Mouse (Mus musculus): ENCODE results near the gene Cdc42ep1. TPM values are rescaled to one million over a fixed set of nuclear protein-coding genes. Genes with fewer than 3 reads are reported as not detected.

Cdc42ep1 gene
- polyA plus RNA-seq, 1 experiment from 2014 or later: 17.6 TPM

DNA sequence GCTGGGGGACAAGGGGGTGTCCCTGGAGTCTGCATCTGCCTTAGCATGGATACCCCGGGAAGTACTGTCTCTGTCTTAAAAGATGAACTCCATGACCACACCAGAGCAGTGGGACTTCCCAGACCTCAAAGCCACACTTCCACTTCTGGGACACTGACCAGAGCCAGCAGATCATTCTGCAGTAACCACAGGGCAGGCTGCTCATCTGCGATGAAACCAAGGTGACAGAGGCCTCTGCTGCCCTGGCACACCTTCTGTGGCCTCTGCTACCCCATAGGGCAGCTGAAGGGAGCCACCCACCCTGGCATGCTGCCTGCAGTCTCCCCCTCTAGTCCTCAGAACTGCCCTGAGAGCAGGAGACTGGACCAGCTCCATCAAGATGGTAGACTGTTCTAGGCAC is 53.3 kb downstream of the Cdc42ep1 start:
- peaks cover 37% of the 10 kb centered on the region for H3K36me3 ChIP-seq
- H3K9me3 ChIP-seq: no peaks in the 10 kb centered on the region
- 88% methylated on average over 2 of the region's 2 CpGs for whole genome bisulfite sequencing
- H3K4me2 ChIP-seq (replicated peaks): no peak overlapping the region
- H3K27me3 ChIP-seq (replicated peaks): peaks cover 14% of the 10 kb centered on the region
- no peak overlapping the region for H3K4me3 ChIP-seq
- H3K4me1 ChIP-seq: peaks cover 34% of the 10 kb centered on the region
- no peak overlapping the region for H3K9ac ChIP-seq
- ATAC-seq (ENCODE audit: low FRiP score, low read depth): no peak
- no peak overlapping the region for H3K27ac ChIP-seq

DNA sequence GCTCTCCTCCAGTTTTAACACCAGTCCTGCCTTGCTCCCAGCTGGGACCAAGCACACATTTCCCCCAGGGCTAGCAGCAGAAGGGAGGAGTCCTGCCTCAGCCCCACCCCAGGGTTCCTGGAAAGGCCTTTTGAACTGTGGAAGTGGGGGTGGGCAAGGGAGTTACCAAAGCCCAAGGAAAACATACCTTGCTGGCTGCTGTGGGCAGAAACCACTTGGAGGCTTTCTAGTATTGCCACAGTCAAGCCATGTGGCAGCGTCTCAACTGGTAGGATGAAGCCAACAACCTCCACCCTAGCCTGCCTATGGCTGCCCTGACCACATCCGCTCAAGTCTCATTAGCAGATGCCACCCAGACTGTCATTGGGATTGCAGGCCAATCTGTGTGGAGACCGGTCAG is 53.7 kb downstream of the Cdc42ep1 start:
- Histone ChIP-seq H3K27me3 (replicated peaks) (peaks cover 18% of the 10 kb centered on the region), H3K9ac (no peak overlapping the region), H3K4me3 (no peak overlapping the region), H3K36me3 (peaks cover 33% of the 10 kb centered on the region), H3K9me3 (no peaks in the 10 kb centered on the region), H3K4me2 (replicated peaks) (no peak overlapping the region), H3K4me1 (peaks cover 37% of the 10 kb centered on the region), H3K27ac (no peak overlapping the region)
- 76% methylated on average over 3 of the region's 3 CpGs for WGBS
- ATAC-seq (ENCODE audit: low FRiP score, low read depth): no peak

DNA sequence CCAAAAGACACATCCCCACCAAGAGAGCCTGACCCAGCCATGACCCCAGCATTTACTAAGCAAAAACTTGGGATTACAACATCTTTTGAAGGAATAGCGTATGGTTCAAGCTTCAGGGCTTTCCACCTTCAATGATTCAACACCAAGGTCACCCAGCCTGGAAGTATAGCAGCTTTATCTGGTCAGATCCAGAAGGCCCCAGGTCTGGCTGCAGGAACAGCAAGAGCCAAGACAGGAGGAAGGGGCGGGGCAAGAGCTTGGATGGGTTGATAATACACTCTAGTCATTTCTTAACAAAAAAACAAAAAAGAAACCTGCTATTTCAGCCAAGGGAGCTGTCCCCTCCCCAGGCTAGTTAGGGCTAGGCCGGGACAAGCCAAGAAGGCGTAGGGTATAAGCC is 55.1 kb downstream of the Cdc42ep1 start:
- no peak for ATAC-seq (ENCODE audit: low FRiP score, low read depth)
- H3K9me3 ChIP-seq: no peaks in the 10 kb centered on the region
- WGBS: 94% methylated on average over 4 of the region's 4 CpGs

DNA sequence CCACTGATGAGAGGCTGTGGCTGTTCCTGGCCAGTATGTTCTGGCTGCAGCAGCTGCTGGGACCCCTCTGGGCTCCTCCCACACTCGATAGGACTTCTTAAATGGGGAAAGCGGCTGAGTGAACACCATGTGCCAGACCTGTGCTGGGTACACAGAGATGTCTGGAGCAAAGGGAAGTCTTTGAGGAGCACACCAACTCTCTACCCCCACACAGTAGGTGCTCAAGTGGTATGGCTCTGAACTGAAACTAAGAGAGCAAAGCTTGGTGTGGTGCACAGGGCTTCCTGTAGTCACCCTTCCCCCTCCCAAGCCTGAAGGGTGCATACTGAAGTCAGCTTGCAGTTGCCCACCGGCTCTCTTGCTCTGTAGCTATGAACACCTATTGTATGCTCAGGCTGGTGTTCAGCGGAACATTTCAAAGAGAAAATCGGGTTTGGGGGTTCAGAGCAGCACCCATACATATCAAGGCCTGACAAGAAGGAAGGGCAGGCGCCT is 56.1 kb downstream of the Cdc42ep1 start:
- H3K9me3 ChIP-seq: no peaks in the 10 kb centered on the region
- WGBS: 58% methylated on average over 6 of the region's 6 CpGs
- peak overlapping the region; percentile 94; the same call in 1 of the 2 replicates for H3K4me2 ChIP-seq (replicated peaks)
- H3K4me1 ChIP-seq: peaks cover 36% of the 10 kb centered on the region
- H3K27me3 ChIP-seq (replicated peaks): peaks cover 22% of the 10 kb centered on the region
- H3K36me3 ChIP-seq: peaks cover 11% of the 10 kb centered on the region
- ATAC-seq (ENCODE audit: low FRiP score, low read depth): no peak
- no peak overlapping the region for H3K9ac ChIP-seq
- no peak overlapping the region for H3K27ac ChIP-seq
- H3K4me3 ChIP-seq: no peak overlapping the region

More for the DNA sequence above, 55.1 kb downstream of the Cdc42ep1 start:
- Histone ChIP-seq H3K4me2 (replicated peaks) (no peak overlapping the region), H3K36me3 (peaks cover 19% of the 10 kb centered on the region), H3K27ac (no peak overlapping the region), H3K4me1 (peaks cover 37% of the 10 kb centered on the region), H3K4me3 (no peak overlapping the region), H3K27me3 (replicated peaks) (peaks cover 22% of the 10 kb centered on the region), H3K9ac (no peak overlapping the region)

DNA sequence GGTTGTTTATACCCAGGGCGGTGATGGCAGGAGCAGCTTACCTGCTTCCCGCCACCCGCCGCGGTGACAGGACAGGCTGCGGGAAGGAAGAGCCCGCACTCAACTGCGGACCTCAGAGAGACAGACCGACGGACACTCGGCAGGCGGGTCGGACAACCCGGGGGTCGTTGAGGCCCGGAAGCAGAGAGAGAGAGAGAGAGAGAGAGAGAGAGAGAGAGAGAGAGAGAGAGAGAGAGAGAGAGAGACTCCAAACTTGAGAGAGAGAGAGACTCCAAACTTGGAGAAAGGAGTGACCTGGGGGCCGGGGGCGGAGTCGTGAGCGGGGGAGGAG is 57.0 kb downstream of the Cdc42ep1 start, which contains the start of gene Gm49510:
Gm49510 (plus strand) TSS at position 259 of the 331 bp plus-strand sequence.
- WGBS: 2% methylated on average over 20 of the region's 20 CpGs

DNA sequence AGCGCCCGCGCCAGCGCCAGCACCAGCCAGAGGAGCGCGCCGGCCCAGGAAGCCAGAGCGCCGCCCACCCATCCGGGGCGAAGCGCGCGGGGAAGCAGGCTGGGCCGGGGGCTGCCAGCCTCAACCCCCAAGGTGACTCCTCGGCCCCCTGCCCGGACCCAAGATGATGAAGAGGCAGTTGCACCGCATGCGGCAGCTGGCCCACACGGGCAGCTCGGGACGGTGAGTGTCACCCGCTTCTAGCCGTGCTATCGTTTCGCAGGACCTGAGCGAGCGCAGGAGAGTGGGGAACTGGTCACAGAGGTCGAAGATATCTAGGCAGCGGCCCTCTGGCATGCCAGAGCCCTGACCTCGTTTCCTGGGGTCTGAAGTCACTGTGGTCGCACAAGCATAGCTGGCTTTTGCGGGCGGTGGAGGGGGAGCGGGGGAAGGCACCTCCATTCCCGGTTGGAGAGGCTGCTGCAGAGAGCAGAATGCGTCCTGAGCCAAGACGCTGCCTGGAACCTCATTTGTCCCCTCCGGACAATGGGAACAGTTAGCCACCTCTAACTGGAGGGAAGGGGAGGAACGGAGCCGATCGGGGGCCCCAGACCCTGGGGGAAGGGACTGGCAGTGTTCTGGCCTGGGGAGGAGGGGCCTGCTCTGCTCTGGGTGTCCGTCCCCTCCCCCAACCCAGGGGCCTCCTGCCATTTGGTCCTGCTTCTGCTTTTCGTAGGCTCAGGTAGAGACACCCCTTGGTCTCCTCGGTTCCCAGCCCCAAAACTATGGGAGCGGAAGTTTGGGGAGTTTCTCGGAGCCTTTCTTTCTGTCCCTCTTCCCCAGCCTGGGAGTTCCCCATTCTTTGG is 57.5 kb downstream of the Cdc42ep1 start, which contains the start of gene Sh3bp1:
Sh3bp1 (plus strand) TSS at position 29 of the 845 bp plus-strand sequence.
- peaks cover 22% of the 10 kb centered on the region for H3K27me3 ChIP-seq (replicated peaks)
- H3K9ac ChIP-seq: peak within 1 kb of the TSS; percentile 62
- no peaks in the 10 kb centered on the region; the same call in 1 of the 2 replicates for H3K36me3 ChIP-seq
- 1% methylated on average over 47 of the region's 47 CpGs for WGBS
- peaks cover 23% of the 10 kb centered on the region; the same call in 1 of the 2 replicates for H3K4me1 ChIP-seq
- H3K4me2 ChIP-seq (replicated peaks): peak within 1 kb of the TSS; percentile 94
- no peaks in the 10 kb centered on the region for H3K9me3 ChIP-seq
- H3K27ac ChIP-seq: no peak within 1 kb of the TSS
- peak within 1 kb of the TSS; percentile 51 for H3K4me3 ChIP-seq
- peak; percentile 35; the same call in 1 of the 2 replicates for ATAC-seq (ENCODE audit: low FRiP score, low read depth)

More for the DNA sequence above, 57.0 kb downstream of the Cdc42ep1 start, which contains the start of gene Gm49510:
- H3K27ac ChIP-seq: no peak within 1 kb of the TSS
- ATAC-seq (ENCODE audit: low FRiP score, low read depth): no peak
- peak within 1 kb of the TSS; percentile 62 for H3K9ac ChIP-seq
- H3K27me3 ChIP-seq (replicated peaks): peaks cover 22% of the 10 kb centered on the region
- peak within 1 kb of the TSS; percentile 51 for H3K4me3 ChIP-seq
- H3K4me2 ChIP-seq (replicated peaks): peak within 1 kb of the TSS; percentile 94
- peaks cover 28% of the 10 kb centered on the region; the same call in 1 of the 2 replicates for H3K4me1 ChIP-seq
- H3K36me3 ChIP-seq: peaks cover 2% of the 10 kb centered on the region; the same call in 1 of the 2 replicates
- H3K9me3 ChIP-seq: no peaks in the 10 kb centered on the region

Small RNA genes lying within 50 kb of the gene (microRNA-seq; reads per million reads assigned to microRNA genes)
- gene Mir6955: not detected

Other genes starting within 250 kb of the Cdc42ep1 start
- 6.4 and 6.6 TPM in 2 replicates for gene Cyth4, start 245.6 kb upstream of the Cdc42ep1 start, polyA plus RNA-seq (2016; fragmentation: Nextera tagmentation; extraction: Ambion mirVana)
- 1.9 and 2.0 TPM in 2 replicates for gene Elfn2, start 123.9 kb upstream of the Cdc42ep1 start, polyA plus RNA-seq (2016; fragmentation: Nextera tagmentation; extraction: Ambion mirVana)
- gene Mfng, start 69.1 kb upstream of the Cdc42ep1 start, polyA plus RNA-seq (2016; fragmentation: Nextera tagmentation; extraction: Ambion mirVana): 65.3 and 72.9 TPM in 2 replicates
- 2.8 and 3.4 TPM in 2 replicates for gene Card10, start 39.6 kb upstream of the Cdc42ep1 start, polyA plus RNA-seq (2016; fragmentation: Nextera tagmentation; extraction: Ambion mirVana)
- not detected in 2 replicates for gene Lgals2, start 12.9 kb downstream of the Cdc42ep1 start, polyA plus RNA-seq (2016; fragmentation: Nextera tagmentation; extraction: Ambion mirVana)
- 55.6 and 57.5 TPM in 2 replicates for gene Gga1, start 34.6 kb downstream of the Cdc42ep1 start, polyA plus RNA-seq (2016; fragmentation: Nextera tagmentation; extraction: Ambion mirVana)
- gene Gm49510, start 57.0 kb downstream of the Cdc42ep1 start, polyA plus RNA-seq (2016; fragmentation: Nextera tagmentation; extraction: Ambion mirVana): 0.28 and 0.32 TPM in 2 replicates
- 9.6 and 10.0 TPM in 2 replicates for gene Sh3bp1, start 57.1 kb downstream of the Cdc42ep1 start, polyA plus RNA-seq (2016; fragmentation: Nextera tagmentation; extraction: Ambion mirVana)
- gene Pdxp, start 71.3 kb downstream of the Cdc42ep1 start, polyA plus RNA-seq (2016; fragmentation: Nextera tagmentation; extraction: Ambion mirVana): 44.6 and 47.1 TPM in 2 replicates
- gene Lgals1, start 84.1 kb downstream of the Cdc42ep1 start, polyA plus RNA-seq (2016; fragmentation: Nextera tagmentation; extraction: Ambion mirVana): 327 and 328 TPM in 2 replicates
- gene Nol12, start 92.3 kb downstream of the Cdc42ep1 start, polyA plus RNA-seq (2016; fragmentation: Nextera tagmentation; extraction: Ambion mirVana): 58.4 and 62.4 TPM in 2 replicates
- 35.2 and 42.0 TPM in 2 replicates for gene Triobp, start 105.1 kb downstream of the Cdc42ep1 start, polyA plus RNA-seq (2016; fragmentation: Nextera tagmentation; extraction: Ambion mirVana)
- gene H1f0, start 185.8 kb downstream of the Cdc42ep1 start, polyA plus RNA-seq (2016; fragmentation: Nextera tagmentation; extraction: Ambion mirVana): 487 and 528 TPM in 2 replicates
- not detected in 2 replicates for gene Galr3, start 199.3 kb downstream of the Cdc42ep1 start, polyA plus RNA-seq (2016; fragmentation: Nextera tagmentation; extraction: Ambion mirVana)
- gene Ankrd54, start 220.3 kb downstream of the Cdc42ep1 start, polyA plus RNA-seq (2016; fragmentation: Nextera tagmentation; extraction: Ambion mirVana): 62.5 and 64.2 TPM in 2 replicates
- gene Eif3l, start 232.6 kb downstream of the Cdc42ep1 start, polyA plus RNA-seq (2016; fragmentation: Nextera tagmentation; extraction: Ambion mirVana): 197 and 205 TPM in 2 replicates

Data from neural tube, embryonic 12.5 days (tissue).